Mouse (Mus musculus) cerebellum, adult 18-20 months (tissue): Measurements from ENCODE around the gene Hyal2.
"Not testable (repeated sequence)": the region's sequence is repeated elsewhere in the genome, so short reads cannot be mapped to it uniquely, and the experiment has no call there.

Experiments
- DNase-seq, 2 experiments: peaks; one replicate each; pipeline ENCODE4 v3.0.0; 2021

The Hyal2 gene

GRCm38 (mm10) chr9:107547026-107547425 is 20.7 kb upstream of the Hyal2 start, which contains the start of gene Zmynd10:
Zmynd10 (plus strand) TSS chr9:107547298.
- peak in 1 of 2 experiments; percentile 44 for DNase-seq

GRCm38 (mm10) chr9:107547957-107548356 is 19.8 kb upstream of the Hyal2 start:
- DNase-seq: no peak

GRCm38 (mm10) chr9:107548820-107549219 is 18.9 kb upstream of the Hyal2 start:
- no peak for DNase-seq

- DNase-seq: no peak
Measured at GRCm38 (mm10) chr9:107549297-107550074, 18.3 kb upstream of the Hyal2 start.

GRCm38 (mm10) chr9:107550491-107551116 is 17.1 kb upstream of the Hyal2 start:
- no peak for DNase-seq

- peak; percentile 41 to 52 for DNase-seq
Measured at GRCm38 (mm10) chr9:107551117-107551889, 16.4 kb upstream of the Hyal2 start, which contains the start of gene Rassf1. Rassf1 (plus strand) TSS chr9:107551555.

GRCm38 (mm10) chr9:107551890-107552355 is 15.8 kb upstream of the Hyal2 start:
- no peak for DNase-seq

GRCm38 (mm10) chr9:107552690-107553393 is 14.9 kb upstream of the Hyal2 start:
- no peak for DNase-seq

- peak in 1 of 2 experiments; percentile 53 for DNase-seq
Measured at GRCm38 (mm10) chr9:107553541-107554318, 14.0 kb upstream of the Hyal2 start.

GRCm38 (mm10) chr9:107554319-107554825 is 13.4 kb upstream of the Hyal2 start:
- DNase-seq: peak; percentile 94

GRCm38 (mm10) chr9:107555031-107555457 is 12.7 kb upstream of the Hyal2 start:
- no peak for DNase-seq

- DNase-seq: no peak
Measured at GRCm38 (mm10) chr9:107555701-107556100, 12.0 kb upstream of the Hyal2 start.

- DNase-seq: no peak
Measured at GRCm38 (mm10) chr9:107556346-107556745, 11.4 kb upstream of the Hyal2 start.

- DNase-seq: peak; percentile 92 to 99
Measured at GRCm38 (mm10) chr9:107563029-107563581, 4.6 kb upstream of the Hyal2 start, which contains the start of gene Tusc2. Tusc2 (plus strand) TSS chr9:107563255.

GRCm38 (mm10) chr9:107565556-107565955 is 2.2 kb upstream of the Hyal2 start:
- not testable (repeated sequence) for DNase-seq

GRCm38 (mm10) chr9:107566041-107566709 is 1.6 kb upstream of the Hyal2 start:
- DNase-seq: peak; percentile 82 to 83

- no peak for DNase-seq
Measured at GRCm38 (mm10) chr9:107566855-107567254, 890 bp upstream of the Hyal2 start.

GRCm38 (mm10) chr9:107568331-107569261 is 851 bp downstream of the Hyal2 start:
- DNase-seq: peak; percentile 80 to 82

GRCm38 (mm10) chr9:107569270-107569669 is 1.5 kb downstream of the Hyal2 start:
- peak in 1 of 2 experiments; percentile 30 for DNase-seq
